Mouse (Mus musculus): ENCODE data around the gene Cped1.

The Cped1 gene

DNA sequence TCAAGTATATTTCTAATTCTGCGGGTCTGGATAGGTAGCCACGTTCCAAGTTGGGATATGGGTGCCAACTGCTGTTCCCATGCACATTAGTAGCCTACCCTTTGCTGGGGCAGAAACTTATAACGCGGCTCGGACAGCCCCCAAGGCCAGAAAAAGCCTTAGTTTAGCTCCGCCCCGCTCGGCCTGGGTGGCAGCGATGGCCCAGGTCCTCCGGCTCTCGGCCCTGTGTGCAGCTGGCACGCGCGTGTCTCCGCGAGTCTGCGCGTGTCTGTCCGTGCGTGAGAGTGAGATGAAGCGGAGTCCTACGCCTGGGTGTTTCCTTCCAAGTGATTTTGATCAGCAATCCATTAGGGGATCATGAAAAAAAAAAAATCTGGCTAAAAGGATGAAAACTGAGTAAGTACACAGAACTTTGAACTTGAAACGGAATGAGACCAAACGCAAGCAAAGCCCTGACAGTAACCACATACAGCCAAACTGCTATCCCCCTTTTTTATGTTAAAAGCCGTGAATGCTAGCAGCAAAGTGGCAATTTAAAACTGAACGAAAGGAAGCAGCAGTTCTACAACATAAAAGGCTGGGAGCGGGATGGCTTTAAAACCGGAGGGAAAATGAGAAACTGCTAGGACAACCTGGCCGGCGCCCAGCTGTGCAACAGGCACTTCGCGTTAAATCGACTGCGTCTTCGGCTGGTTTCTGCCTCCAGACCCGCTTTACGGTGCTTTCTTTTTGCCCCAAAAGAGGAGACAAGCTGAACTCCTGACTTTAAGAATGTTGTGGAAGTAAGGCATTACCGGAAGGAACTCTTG, at the start of gene Cped1:
Gene Cped1, plus strand, starts transcription at position 185 of the 809 bp plus-strand sequence.
- no peak for DNase-seq (ENCODE audit: low spot score in 2 of 2)

DNA sequence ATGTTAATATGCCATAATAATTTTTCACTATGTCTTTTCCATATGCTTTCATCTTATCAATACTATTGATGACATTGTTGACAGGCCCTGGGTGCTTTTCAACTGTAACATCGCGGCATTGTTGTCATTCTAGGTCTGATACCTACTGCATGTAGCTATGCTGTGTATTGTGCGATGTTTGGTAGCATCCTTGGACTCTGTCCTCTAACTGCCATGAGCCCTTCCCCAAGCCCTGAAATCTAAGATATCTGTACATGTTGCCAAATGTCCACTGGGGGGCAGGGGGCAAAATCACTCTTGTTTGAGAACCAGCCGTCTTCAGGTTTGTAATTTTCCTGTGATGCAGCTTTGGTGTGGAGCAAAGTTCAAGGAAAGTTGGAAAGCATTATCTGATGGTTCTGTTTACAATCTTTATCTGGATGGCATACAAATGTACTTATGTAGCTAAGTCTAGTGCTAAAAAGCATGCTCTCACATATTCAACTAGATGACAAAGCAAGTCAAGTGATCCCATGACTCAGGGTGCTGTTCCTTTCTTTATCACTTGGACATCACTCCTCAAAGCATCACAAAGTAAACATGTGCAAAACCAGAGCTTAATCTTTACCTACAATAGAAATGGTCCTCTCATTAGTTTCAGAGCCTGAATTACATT, 47.6 kb upstream of the Cped1 start:
- no peak for DNase-seq (ENCODE audit: low spot score in 2 of 2)

DNA sequence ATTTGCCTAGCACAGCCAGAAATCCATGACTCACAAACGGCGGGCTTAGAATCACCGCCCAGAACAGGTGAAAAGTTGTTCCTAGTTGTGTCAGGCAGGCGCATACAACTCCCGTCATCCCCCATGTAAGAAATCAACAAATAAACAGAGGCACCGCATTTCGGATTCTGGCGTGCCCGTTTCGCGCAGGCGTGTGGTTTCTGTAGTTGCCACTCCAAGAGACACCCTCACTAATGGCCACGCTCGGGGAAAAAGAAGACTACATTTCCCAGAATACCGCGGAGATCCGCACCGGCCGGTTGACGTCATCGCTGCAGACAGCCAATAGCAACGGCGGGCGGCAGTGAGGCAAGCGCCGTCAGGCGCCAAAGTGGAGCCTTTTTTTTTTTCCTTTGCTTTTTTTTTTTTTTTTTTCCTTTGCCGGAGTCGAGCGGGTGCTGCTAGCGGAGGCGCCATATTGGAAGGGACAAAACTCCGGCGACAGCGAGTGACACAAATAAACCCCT, 36.4 kb upstream of the Cped1 start, which contains the start of gene Ing3:
Gene Ing3, plus strand, starts transcription at position 346 of the 506 bp plus-strand sequence.
- peak; percentile 88 to 94 for DNase-seq (ENCODE audit: low spot score in 2 of 2)

DNA sequence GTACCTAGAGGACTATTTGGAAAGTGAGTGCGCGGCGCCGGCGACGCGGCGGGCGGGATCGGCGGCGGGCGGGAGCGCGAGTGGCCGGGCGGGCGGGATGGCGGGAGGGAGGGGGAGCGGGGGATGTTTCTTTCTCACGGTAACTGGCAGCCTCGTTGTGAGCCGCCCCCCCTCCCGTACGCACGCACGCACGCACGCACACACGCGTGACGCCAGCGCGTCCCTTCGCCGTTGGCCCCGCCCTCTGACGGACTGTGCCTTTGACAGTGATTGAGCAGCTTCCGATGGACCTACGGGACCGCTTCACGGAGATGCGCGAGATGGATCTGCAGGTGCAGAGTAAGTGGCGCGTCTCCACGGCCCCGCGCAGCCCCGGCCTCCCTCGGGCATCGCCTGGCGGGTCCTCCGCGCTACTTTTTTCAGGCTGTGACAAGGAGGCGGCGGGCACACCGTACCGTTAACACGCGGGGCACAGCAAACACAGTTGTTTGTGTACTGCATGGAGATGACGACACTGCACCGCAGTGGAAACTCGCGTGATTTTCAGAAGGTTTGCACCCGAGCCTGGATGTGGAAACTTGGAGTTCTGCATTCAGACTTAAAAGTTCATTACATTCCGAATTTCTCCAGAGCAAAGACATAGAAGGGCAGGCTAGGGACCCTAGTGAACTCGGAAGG, 35.8 kb upstream of the Cped1 start:
- peak; percentile 94 to 96 for DNase-seq (ENCODE audit: low spot score in 2 of 2)

DNA sequence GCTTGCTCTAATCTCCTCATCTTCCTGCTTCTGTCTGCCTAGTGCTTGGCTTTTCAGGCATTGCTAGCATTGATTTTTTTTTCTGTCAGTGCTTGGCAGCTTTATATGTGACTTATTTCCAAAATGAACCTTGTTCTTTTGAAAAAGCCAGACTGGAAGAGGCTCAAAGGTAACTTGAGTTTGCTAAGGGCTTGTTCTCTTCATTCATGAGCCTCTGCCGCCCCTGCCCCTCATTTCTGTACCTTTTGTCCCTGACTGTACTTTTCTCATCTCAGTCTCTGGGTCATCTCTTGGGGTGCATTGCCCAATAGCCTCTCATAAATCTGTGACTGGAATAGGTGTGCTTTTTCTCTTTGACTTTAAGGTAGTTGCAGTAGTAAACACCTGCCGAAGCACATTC, 35.0 kb upstream of the Cped1 start:
- DNase-seq (ENCODE audit: low spot score in 2 of 2), result no peak

DNA sequence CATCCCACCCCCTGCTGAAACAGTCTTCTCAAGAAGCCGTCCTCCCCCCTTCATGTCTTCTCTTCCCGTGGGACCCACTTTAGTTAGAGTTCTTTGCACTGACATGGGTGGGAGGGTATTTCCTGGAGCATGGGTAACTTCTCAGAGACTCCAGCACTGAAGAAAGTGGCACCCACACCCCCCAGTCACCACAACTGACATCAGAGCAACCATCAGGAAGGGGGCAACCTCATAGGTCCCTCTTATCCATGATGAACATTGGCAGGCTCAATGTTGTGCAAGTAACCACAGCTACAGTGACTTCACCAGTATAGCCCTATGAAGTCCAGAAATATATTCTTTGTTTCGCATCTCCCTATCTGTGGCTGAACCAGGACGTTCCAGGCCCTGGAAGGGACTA, 30.2 kb upstream of the Cped1 start:
- no peak for DNase-seq (ENCODE audit: low spot score in 2 of 2)

DNA sequence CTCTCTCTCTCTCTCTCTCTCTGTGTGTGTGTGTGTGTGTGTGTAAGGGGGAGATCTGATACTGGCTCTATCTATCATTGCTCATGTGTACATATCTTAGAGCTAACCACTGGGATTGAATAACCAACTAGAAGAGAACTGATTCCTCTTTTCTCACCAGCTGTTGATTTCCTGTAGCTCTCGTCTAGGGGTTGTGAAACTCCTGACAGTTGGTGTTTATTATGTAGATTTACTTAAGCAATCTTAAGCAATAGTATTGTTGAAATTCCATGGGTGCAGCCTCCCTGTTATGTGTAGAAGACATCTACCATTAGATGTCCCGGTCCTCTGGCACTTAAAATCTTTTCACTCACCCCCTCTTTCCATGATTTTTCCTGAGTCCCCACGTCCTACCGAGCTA, 26.8 kb upstream of the Cped1 start:
- DNase-seq (ENCODE audit: low spot score in 2 of 2), result no peak

DNA sequence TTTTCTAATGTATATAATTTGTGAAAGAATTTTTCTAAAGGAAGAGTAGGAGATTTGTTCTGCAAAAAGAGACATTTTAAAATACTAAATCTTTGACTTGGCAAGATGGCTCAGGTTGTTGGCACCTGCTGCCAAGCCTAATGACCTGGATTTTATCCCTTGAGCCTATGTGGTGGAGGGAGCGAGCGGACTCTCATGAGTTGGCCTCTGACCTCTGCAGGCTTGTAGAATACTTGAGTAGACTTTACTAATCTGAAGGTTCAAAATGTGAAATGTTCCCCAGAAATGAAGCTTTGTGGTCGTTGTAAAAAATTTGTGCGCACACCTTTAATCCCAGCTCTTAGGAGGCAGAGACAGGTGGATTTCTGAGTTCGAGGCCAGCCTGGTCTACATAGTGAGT, 25.8 kb upstream of the Cped1 start:
- no peak for DNase-seq (ENCODE audit: low spot score in 2 of 2)

DNA sequence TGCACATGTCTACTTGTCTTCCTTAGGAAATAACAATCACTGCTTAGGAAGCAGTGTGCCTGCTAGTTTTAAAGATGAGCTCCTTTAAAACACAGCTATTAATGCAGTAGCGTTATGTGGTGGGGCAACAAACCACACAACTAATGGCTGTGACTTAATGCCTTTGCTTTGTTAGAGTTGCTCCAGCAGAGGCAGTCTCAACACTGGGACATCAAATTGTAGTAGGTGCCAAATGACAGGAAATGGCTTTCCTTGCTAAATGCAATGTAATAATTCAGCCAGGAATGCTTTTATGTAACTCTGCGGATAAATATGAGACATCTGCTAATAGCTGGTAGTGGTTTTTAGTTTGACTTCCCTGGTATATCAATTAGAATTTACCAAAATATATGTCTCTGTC, 8.2 kb upstream of the Cped1 start:
- no peak for DNase-seq (ENCODE audit: low spot score in 2 of 2)

DNA sequence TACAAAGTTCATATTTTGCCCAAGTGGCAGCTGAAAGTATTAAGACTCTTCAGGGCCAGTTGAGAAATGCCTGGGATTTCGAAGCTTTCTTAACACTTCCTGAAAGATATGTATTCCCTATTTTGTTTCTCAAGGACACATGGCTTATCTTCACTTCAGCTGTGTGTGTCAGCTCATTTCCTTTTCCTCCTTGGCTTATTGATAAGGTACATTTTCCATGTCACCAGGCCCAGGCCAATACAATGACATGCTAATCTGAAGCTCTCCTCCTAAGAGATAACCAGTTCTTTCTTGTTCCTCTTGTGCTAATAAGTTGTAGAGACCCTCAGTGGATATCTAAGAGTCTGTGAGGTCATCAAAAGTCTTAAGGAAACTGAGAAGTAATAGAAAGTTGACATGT, 4.6 kb upstream of the Cped1 start:
- DNase-seq (ENCODE audit: low spot score in 2 of 2), result no peak

DNA sequence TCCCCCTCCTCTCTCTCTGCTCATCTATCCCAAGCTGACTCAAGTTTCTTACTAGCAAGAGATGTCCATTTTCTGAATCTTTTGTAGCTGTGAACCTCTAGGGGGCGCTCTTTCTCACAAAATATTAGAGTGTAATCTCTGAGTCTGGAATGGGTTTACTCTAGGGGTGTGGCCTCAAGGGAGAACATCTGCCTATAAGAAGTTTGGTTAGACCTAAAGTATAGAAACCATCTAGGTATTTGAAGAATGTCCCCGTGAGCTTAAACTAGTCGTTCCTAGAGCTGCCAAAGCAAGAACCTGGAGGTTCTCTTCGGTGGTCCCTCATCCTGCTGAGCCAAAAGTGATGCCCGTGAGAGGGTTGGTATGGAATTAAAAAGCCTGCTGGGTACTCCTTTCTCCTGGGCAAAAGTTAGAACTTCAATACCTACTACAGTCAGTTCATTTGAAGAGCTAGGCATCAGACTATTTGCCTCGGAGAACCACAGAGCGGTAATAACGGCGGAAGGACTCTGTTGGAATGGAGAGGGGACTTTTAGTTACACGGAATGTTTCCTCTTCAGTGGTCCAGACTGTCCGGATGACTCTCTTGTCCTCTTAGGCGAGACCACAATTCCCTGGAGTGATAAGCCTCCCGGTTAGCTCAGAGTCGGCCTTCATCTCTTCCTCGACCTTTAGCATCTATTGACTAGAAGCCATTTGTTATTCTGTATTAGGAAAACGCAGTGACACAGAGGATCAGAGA, 555 bp upstream of the Cped1 start:
- peak in 1 of 2 experiments; percentile 30 for DNase-seq (ENCODE audit: low spot score in 2 of 2)

DNA sequence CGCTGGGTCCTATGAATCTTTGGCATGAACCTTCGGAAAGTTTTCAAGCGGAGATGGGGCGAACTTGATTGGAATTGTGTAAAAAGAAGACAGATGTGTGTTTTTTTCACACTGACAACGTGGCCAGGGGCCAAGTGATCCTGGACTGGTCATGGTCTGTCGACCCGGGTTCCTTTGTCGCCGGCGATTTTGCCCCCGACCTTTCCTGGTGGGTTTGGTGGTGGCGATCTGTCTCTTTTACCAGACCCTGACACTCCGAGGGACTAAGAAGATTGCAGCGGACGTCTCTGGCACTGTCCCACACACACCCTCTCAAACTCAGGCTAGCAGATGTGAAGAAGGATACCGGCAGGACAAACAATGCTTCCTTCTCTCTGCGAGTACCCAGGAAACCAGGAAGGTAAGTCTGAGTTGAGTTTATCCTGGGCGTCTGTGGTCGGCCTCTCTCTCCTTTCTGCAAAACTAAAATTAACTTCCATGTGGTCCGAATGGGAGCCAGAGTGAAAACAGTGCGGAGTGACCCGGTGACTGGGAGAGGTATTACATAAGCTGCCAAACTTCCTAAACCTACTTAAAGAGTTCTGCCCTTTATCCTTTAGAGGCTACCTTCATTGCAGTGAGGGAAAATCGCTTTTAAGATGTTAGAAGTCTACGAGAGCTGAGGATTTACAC, 1.1 kb downstream of the Cped1 start:
- no peak for DNase-seq (ENCODE audit: low spot score in 2 of 2)

DNA sequence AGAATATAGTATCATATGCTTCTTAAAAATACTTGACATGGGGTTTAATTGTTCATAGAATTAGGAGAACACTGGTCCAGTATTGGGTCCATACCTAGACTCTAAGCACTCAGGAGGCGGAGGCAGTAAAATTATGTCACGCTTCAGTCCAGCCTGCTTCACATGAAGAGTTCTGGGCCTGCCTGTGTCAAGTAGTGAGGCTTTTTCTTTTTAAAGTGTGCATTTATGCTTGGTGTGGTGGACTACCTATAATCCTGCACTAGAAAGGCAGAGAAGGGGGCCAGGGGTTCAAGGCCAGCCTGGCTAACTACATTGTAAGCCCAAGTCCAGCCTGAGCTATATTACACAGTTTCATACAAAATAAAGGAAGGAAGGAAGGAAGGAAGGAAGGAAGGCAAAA, 1.8 kb downstream of the Cped1 start:
- DNase-seq (ENCODE audit: low spot score in 2 of 2), result no peak

DNA sequence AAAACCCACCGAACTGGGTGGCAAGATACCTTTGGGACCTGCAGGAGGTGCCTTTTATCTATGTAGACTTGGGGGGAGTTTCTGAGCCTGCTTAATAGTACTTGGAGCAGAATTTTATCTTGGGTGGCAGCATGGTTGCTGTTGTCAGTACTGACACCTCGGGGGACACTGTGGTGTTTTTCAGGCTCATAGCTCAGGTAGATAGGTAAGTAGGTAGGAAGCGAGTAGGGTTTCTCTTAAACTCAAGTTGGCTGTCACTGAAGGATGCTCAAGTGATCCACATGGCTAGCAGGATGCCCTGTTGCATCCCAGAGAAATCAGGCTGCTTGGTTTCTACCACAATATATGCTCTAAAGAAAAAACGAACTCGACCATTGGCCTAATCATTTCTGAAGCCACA, 2.6 kb downstream of the Cped1 start:
- no peak for DNase-seq (ENCODE audit: low spot score in 2 of 2)

DNA sequence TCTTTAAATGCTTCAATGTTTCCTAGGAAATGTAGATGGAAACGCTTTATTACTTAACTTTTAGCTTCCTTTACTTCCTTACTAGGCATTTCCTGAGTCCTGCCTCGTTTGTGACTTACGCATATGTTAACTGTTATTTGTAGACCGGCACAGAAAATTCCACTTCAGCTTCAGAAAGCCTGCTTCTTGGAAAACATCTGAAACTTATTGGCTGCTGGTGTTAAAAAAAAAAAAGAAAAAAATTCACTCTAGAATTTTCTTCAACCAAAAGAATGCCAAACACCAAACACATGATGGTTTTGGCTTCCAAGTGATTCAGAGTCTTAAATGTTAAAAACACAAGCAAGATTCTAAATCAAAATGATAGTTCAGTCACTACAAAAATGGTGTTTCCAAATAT, 3.4 kb downstream of the Cped1 start:
- no peak for DNase-seq (ENCODE audit: low spot score in 2 of 2)

DNA sequence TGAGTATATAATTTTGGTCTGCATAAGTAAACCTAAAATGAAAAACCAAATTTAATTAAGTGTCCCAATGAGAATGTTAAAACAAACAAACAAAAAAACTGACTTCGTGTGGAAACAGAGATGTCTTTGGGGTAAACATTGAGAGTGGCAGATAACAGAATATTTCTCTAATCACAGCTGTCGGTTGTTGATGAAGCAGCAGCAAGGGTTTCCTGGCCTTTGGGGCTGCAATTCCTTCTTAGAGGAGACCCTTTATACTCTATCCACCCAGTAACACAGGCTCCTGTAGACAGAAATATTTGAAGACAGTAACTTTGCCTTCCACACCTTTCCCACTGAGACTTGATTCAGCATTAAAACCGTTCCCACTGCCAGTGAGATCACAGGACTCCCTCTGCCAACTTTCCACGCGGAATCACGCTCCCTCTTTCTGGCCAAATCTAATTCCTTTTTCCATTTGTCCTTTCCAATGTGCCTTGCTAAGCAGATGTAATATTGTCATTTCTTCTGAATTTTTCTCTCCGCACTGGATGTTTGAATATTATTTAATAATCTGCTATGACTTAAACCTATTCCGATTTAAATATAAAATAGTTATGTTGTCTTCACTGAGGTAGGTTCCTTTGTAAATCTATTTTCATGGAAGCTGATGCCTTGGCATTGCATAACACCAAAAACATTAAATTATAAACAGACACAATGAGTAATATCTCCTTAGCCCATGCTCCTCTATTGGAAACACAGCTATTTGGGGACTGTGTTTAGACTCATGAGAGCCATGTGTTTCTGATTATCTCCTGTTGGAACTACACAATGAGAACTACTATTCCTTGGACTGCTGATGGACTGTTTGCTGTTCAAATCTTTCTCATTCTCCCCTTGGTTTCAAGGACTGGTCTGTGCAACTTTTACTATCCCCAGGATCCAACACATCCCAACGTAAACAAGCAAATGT, 4.7 kb downstream of the Cped1 start:
- no peak for DNase-seq (ENCODE audit: low spot score in 2 of 2)

DNA sequence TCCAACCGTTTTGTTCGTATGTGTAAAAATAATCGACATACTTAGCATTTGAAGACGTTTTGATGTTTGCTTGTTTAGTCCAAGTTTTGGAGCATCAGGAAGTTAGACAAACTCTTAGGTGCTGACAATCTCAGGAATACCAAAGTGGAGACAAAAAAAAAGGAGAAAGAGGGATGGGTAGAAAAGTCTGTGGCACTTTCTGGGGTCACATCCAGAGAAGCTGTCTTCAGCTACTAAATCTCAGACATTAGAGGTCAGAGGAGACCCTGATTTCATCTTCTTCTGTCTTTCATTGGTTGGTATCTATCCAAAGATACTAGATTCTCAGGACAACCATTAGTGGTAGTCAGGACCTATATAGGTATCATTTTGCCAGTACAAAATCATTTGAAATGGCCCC, 5.4 kb downstream of the Cped1 start:
- DNase-seq (ENCODE audit: low spot score in 2 of 2), result no peak

DNA sequence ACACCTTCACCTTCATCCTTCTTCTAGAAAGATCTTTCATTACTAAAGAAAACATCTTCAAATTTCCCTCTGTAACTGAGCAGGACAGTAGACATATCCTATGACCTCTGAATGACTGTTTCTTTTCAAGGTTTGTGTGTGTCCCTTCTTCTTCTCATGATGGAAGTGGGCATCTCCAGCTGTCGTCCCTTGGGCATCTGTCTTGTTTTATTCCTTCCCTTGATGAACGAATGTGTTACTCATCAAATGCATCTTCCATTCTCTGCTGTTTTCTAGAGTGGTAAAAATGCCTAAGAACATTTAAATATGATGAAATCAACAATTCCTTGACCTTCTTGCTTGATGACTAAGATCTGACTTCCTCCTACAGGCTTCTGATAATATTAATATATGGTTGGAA, 7.4 kb downstream of the Cped1 start:
- no peak for DNase-seq (ENCODE audit: low spot score in 2 of 2)

DNA sequence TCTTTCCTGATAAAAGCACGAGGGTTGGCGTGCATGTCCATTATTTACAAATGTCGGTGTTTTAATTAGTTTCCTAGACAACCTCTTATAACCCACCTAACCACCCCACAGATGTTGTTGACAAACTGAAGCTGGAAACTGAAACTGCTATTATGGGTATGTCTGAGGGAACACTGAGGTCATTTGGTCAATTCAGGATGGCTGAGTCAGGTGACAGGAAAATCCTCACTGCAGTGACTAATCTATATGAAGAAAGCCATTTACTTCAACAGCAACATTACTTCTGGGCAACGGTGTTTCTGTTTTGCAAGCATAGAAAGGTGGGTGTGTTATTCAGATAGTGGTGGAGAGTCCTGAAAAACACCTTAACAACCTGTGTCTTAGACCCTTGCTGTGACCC, 12.4 kb downstream of the Cped1 start:
- no peak for DNase-seq (ENCODE audit: low spot score in 2 of 2)

DNA sequence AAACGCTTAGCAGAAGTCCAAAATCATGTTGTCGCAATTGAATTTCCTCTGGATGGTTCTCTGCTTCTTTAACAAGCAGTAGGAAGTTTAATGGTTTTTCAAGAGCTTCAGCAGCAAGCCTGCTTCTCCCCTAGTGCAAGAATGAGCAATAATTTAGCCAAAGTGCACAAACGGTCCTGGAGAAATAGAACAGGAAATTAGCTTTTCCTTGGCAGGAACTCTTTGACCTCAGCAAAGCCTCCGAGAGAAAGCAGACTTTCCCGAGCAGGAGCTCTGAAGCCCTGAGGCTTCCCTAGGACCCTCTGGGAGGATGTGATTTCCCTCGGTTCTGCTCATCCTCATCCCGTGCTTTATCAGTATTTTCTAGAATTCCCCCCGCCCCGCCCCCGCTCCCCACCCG, 13.3 kb downstream of the Cped1 start:
- DNase-seq (ENCODE audit: low spot score in 2 of 2), result no peak
